Mouse (Mus musculus) CD4-positive, CD25-positive, alpha-beta regulatory T cell, adult 4 months (primary cell): ENCODE measurements around the gene Sec14l5. TPM values are rescaled to one million over a fixed set of nuclear protein-coding genes. Genes with fewer than 3 reads are reported as not detected.

ENCODE experiments used
- ATAC-seq: one replicate; pipeline ENCODE4 v1.8.0; 2017
- polyA plus RNA-seq, 2 experiments: library from polyadenylated mRNA; unstranded; fragments of 100-300 nt; shearing (Covaris generic); gene quantifications; one replicate each; pipeline ENCODE4 v1.2.1; 2017

Gene Sec14l5
- polyA plus RNA-seq, 2 experiments from 2014 or later: not detected

- no peak for ATAC-seq
Observed at GRCm38 (mm10) chr16:5155014-5155413, 8.1 kb downstream of the Sec14l5 start.

- no peak for ATAC-seq
Observed at GRCm38 (mm10) chr16:5156495-5156894, 9.6 kb downstream of the Sec14l5 start.

- no peak for ATAC-seq
Observed at GRCm38 (mm10) chr16:5157113-5157512, 10.2 kb downstream of the Sec14l5 start.

- ATAC-seq: no peak
Observed at GRCm38 (mm10) chr16:5159248-5159647, 12.3 kb downstream of the Sec14l5 start.

- ATAC-seq: no peak
Observed at GRCm38 (mm10) chr16:5164327-5164726, 17.4 kb downstream of the Sec14l5 start.

GRCm38 (mm10) chr16:5168038-5168437, 21.1 kb downstream of the Sec14l5 start:
- ATAC-seq: no peak

GRCm38 (mm10) chr16:5168829-5169228, 21.9 kb downstream of the Sec14l5 start:
- no peak for ATAC-seq

- no peak for ATAC-seq
Observed at GRCm38 (mm10) chr16:5172636-5173035, 25.7 kb downstream of the Sec14l5 start.

- no peak for ATAC-seq
Observed at GRCm38 (mm10) chr16:5183310-5183975, 36.5 kb downstream of the Sec14l5 start.

- ATAC-seq: no peak
Observed at GRCm38 (mm10) chr16:5184101-5184500, 37.2 kb downstream of the Sec14l5 start.

- ATAC-seq: no peak
Observed at GRCm38 (mm10) chr16:5184956-5185355, 38.0 kb downstream of the Sec14l5 start.

GRCm38 (mm10) chr16:5185691-5186090, 38.8 kb downstream of the Sec14l5 start:
- ATAC-seq: no peak

- ATAC-seq: no peak
Observed at GRCm38 (mm10) chr16:5186234-5186633, 39.3 kb downstream of the Sec14l5 start.

- ATAC-seq: no peak
Observed at GRCm38 (mm10) chr16:5195080-5195479, 48.2 kb downstream of the Sec14l5 start.

- peak; percentile 17 for ATAC-seq
Observed at GRCm38 (mm10) chr16:5202681-5203080, 55.8 kb downstream of the Sec14l5 start.

- peak; percentile 51 for ATAC-seq
Observed at GRCm38 (mm10) chr16:5203200-5203599, 56.3 kb downstream of the Sec14l5 start.

GRCm38 (mm10) chr16:5203668-5204433, 56.9 kb downstream of the Sec14l5 start, which contains the start of gene Nagpa:
Nagpa (minus strand) TSS chr16:5204012.
- ATAC-seq: peak; percentile 88

GRCm38 (mm10) chr16:5205431-5205970, 58.6 kb downstream of the Sec14l5 start:
- no peak for ATAC-seq

- ATAC-seq: no peak
Observed at GRCm38 (mm10) chr16:5206051-5206450, 59.1 kb downstream of the Sec14l5 start.

- no peak for ATAC-seq
Observed at GRCm38 (mm10) chr16:5210365-5210764, 63.5 kb downstream of the Sec14l5 start.

- ATAC-seq: no peak
Observed at GRCm38 (mm10) chr16:5212150-5212549, 65.2 kb downstream of the Sec14l5 start.

GRCm38 (mm10) chr16:5214126-5214525, 67.2 kb downstream of the Sec14l5 start:
- ATAC-seq: no peak

- no peak for ATAC-seq
Observed at GRCm38 (mm10) chr16:5216686-5217085, 69.8 kb downstream of the Sec14l5 start.
